ENCODE assay signal across 8 mouse cellular contexts in genomic region chr1:172412204-172412603, GRCm38 (mm10). TPM values are rescaled to one million over a fixed set of nuclear protein-coding genes. Genes with fewer than 3 reads are reported as not detected.
DNase-seq lines count a peak whose midpoint lies in the region; ATAC-seq and TF ChIP-seq lines count a peak whose summit lies in the region.

No protein-coding gene starts in this region.

- H3K4me2 ChIP-seq in hindbrain, embryonic 12.5 days (replicated peaks) = no peak overlapping the region

- no peaks in the 10 kb centered on the region for H3K9me3 ChIP-seq in G1E (replicated peaks)
- H3K9me3 ChIP-seq in hindbrain, embryonic 12.5 days (replicated peaks) = no peaks in the 10 kb centered on the region

- no peak overlapping the region for H3K4me3 ChIP-seq in G1E (ENCODE audit: low read depth, low read length)
- H3K4me3 ChIP-seq in hindbrain, embryonic 12.5 days = no peak overlapping the region

- H3K4me1 ChIP-seq in G1E (ENCODE audit: insufficient read depth, low read depth, low read length) = peaks cover 2% of the 10 kb centered on the region; the same call in 1 of the 2 replicates
- H3K4me1 ChIP-seq in hindbrain, embryonic 12.5 days = no peaks in the 10 kb centered on the region

- peak; percentile 52; the same call in 1 of the 2 replicates for ATAC-seq in G1E (ENCODE audit: extremely low read depth, insufficient number of reproducible peaks, low FRiP score, poor library complexity, severe bottlenecking)
- ATAC-seq in frontal cortex, adult (ENCODE audit: low TSS enrichment) = peak; percentile 93
- ATAC-seq in hindbrain, embryonic 12.5 days (ENCODE audit: low FRiP score) = peak; percentile 81

- no peak overlapping the region for H3K27ac ChIP-seq in hindbrain, embryonic 12.5 days

- WGBS in hindbrain, embryonic 12.5 days = 2% methylated on average over 5 of the region's 5 CpGs

- TF ChIP-seq CTCF in G1E (IDR thresholded peaks at IDR 0.05; ENCODE audit: low read depth, low read length) = peak; percentile 68

- no peaks in the 10 kb centered on the region for H3K36me3 ChIP-seq in G1E (replicated peaks)
- H3K36me3 ChIP-seq in hindbrain, embryonic 12.5 days = no peaks in the 10 kb centered on the region

- 0 out of 2 replicates have a peak overlapping the region, but pooled peaks have one; percentile 38 for H3K9ac ChIP-seq in hindbrain, embryonic 12.5 days

- peak; percentile 7 for DNase-seq in G1E (ENCODE audit: low spot score)
- DNase-seq in cerebellum, adult 9-10 months = peak; percentile 52
- DNase-seq in layer of hippocampus, postnatal 25 days (ENCODE audit: extremely low spot score in 1 of 2, low spot score in 1 of 2) = peak; percentile 70 to 93
- DNase-seq in lung, postnatal 25 days (ENCODE audit: low spot score) = peak; percentile 65
- DNase-seq in retina, postnatal 7 days (ENCODE audit: low read depth, low spot score) = peak; percentile 57
- DNase-seq in thymus, postnatal 4 days = peak; percentile 85

- no peaks in the 10 kb centered on the region; the same call in 1 of the 2 replicates for H3K27me3 ChIP-seq in G1E (ENCODE audit: insufficient read depth, low read length)
- H3K27me3 ChIP-seq in hindbrain, embryonic 12.5 days = peaks cover 2% of the 10 kb centered on the region; the same call in 1 of the 2 replicates

RNA-seq across cellular contexts. Expression of gene Pigm, which starts 35.9 kb away (rescaled TPM):
- total RNA-seq in G1E (2014; fragmentation: Nextera tagmentation) = 28.3 and 29.5 TPM in 2 replicates
- total RNA-seq in G1E (2017) = 19.2 and 19.7 TPM in 2 replicates
- 10.6 and 12.8 TPM in 2 replicates for polyA plus RNA-seq in G1E (2012)
- 9.4 and 9.8 TPM in 2 replicates for polyA plus RNA-seq in hindbrain, embryonic 12.5 days (2016; fragmentation: Nextera tagmentation; extraction: Ambion mirVana)
- total RNA-seq in layer of hippocampus, postnatal 25 days (2021) = 1 to 10 TPM; 8.6 to 8.9 TPM

Comparison
In these comparisons a context has a peak if more than half of its experiments do, and no peak if none do; other contexts are left out.
1. DNase-seq: peak in every context shown above with its lines; median percentile 85 in thymus, postnatal 4 days; 82 in layer of hippocampus, postnatal 25 days; 65 in lung, postnatal 25 days; 57 in retina, postnatal 7 days; 52 in cerebellum, adult 9-10 months; 7 in G1E.